Mouse (Mus musculus) stomach, postnatal 0 days (tissue): ENCODE results near the gene Nphs2.

Source experiments
- CTCF ChIP-seq: IDR thresholded peaks from 2 replicates; pipeline ENCODE4 v1.5.1; 2016; ENCODE audit warnings: antibody characterized with exemption, low read depth, mild to moderate bottlenecking, moderate library complexity
- EP300 ChIP-seq: optimal IDR thresholded peaks from 2 replicates; pipeline ENCODE3; 2016; ENCODE audit warnings: antibody characterized with exemption

GRCm38 (mm10) chr1:156345633-156346032, 35.1 kb downstream of the Nphs2 start:
- TF ChIP-seq EP300 (no peak), CTCF (no peak)
